Mouse (Mus musculus) embryonic facial prominence, embryonic 12.5 days (tissue): ENCODE measurements around the gene Gtf2h2. TPM values are rescaled to one million over a fixed set of nuclear protein-coding genes. Genes with fewer than 3 reads are reported as not detected.
"Not testable (repeated sequence)": the region's sequence is repeated elsewhere in the genome, so short reads cannot be mapped to it uniquely, and the experiment has no call there.

Experiments used
- ATAC-seq: fragments of 200-750 bp; cut with Nextera tagmentation; 2 replicates; pipeline ENCODE4 v1.8.0; 2017; ENCODE audit not compliant: insufficient number of reproducible peaks, insufficient read depth, low FRiP score, low TSS enrichment
- H3K27ac ChIP-seq: fragments of 300-500 bp; sonication (generic); 2 replicates; pipeline ENCODE4 v1.5.1; 2016; ENCODE audit warnings: mild to moderate bottlenecking
- H3K27me3 ChIP-seq: fragments of 300-500 bp; sonication (generic); 2 replicates; pipeline ENCODE4 v1.6.1; 2016; ENCODE audit warnings: mild to moderate bottlenecking, moderate library complexity
- H3K36me3 ChIP-seq: fragments of 300-500 bp; sonication (generic); 2 replicates; pipeline ENCODE4 v1.6.1; 2016; ENCODE audit warnings: mild to moderate bottlenecking
- H3K4me1 ChIP-seq: fragments of 300-500 bp; sonication (generic); 2 replicates; pipeline ENCODE4 v1.6.1; 2016
- H3K4me2 ChIP-seq: fragments of 300-500 bp; sonication (generic); replicated peaks from 2 replicates; pipeline ENCODE4 v1.6.1; 2016; ENCODE audit warnings: mild to moderate bottlenecking, moderate library complexity
- H3K4me3 ChIP-seq: fragments of 300-500 bp; sonication (generic); 2 replicates; pipeline ENCODE4 v1.5.1; 2016; ENCODE audit warnings: mild to moderate bottlenecking
- H3K9ac ChIP-seq: fragments of 300-500 bp; sonication (generic); 2 replicates; pipeline ENCODE4 v1.6.1; 2016; ENCODE audit warnings: mild to moderate bottlenecking, moderate library complexity
- H3K9me3 ChIP-seq: fragments of 300-500 bp; sonication (generic); 2 replicates; pipeline ENCODE4 v1.6.1; 2016; ENCODE audit warnings: mild to moderate bottlenecking, moderate library complexity
- WGBS: fragments of 180-500 bp; shearing (Covaris S2); methylation state at CpG from one replicate; pipeline ENCODE4 v1.1.7; 2016; 5-methylcytosine and 5-hydroxymethylcytosine counted together
- polyA plus RNA-seq: library from polyadenylated mRNA; unstranded; fragments of >200 nt; fragmentation: Nextera tagmentation; extraction: Ambion mirVana; gene quantifications from 2 replicates; pipeline ENCODE4 v1.2.1, GENCODE M21; 2016

The Gtf2h2 gene
- polyA plus RNA-seq, 1 experiment from 2014 or later, result 85.4 TPM

- H3K4me1 ChIP-seq, result peaks cover 10% of the 10 kb centered on the region; the same call in 1 of the 2 replicates
- peak overlapping the region; percentile 76; the same call in 1 of the 2 replicates for H3K27ac ChIP-seq
- WGBS, result 38% methylated on average over 12 of the region's 12 CpGs
- H3K9me3 ChIP-seq, result no peaks in the 10 kb centered on the region
- H3K9ac ChIP-seq, result no peak overlapping the region
- H3K36me3 ChIP-seq, result no peaks in the 10 kb centered on the region
- no peaks in the 10 kb centered on the region for H3K27me3 ChIP-seq
- H3K4me2 ChIP-seq, result no peak overlapping the region
- no peak for ATAC-seq
- H3K4me3 ChIP-seq, result no peak overlapping the region
Observed at GRCm38 (mm10) chr13:100516213-100517105, 24.1 kb upstream of the Gtf2h2 start.

DNA sequence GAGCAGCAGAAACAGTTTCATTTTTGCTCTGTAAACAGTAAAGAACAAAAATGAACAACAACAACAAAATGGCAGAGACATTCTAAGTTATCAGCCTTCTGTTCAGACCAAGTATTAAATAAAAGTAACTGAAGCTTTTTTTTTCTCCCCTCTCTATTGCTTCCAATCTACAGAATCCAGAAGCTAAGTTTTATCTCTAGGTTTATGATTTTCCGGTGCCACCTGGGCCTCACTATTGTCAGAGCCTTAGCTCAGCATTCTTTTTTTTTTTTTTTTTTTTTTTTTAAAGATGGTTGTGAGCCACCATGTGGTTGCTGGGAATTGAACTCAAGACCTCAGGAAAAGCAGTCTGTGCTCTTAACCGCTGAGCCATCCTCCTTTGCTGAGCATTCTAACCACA, 20.4 kb upstream of the Gtf2h2 start:
- WGBS, result 96% methylated on average over 2 of the region's 2 CpGs

DNA sequence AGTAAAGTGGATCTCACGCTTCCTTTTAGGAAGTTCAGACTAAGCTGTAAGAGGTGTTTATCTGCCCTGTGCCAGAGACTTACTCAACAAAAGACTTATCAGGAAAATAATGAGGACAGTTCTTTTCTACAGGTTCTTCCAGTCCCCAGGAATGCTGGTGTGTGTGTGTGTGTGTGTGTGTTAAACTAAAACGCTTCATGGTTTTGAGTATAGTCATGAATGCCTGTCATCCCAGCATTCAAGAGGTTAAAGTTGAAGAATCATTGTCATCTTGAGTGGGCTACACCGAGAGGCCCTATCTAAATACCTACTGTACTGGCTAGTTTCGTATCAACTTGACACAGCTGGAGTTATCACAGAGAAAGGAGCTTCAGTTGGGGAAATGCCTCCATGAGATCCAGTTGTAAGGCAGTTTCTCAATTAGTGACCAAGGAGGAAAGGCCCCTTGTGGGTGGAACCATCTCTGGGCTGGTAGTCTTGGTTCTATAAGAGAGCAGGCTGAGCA, 19.5 kb upstream of the Gtf2h2 start:
- no peak for ATAC-seq
- Histone ChIP-seq H3K9ac (no peak overlapping the region), H3K27me3 (no peaks in the 10 kb centered on the region), H3K36me3 (no peaks in the 10 kb centered on the region), H3K9me3 (no peaks in the 10 kb centered on the region), H3K4me2 (no peak overlapping the region), H3K4me1 (peaks cover 9% of the 10 kb centered on the region; the same call in 1 of the 2 replicates), H3K27ac (no peak overlapping the region), H3K4me3 (no peak overlapping the region)
- WGBS, result 76% methylated on average over 4 of the region's 4 CpGs

More for the DNA sequence above, 20.4 kb upstream of the Gtf2h2 start:
- no peaks in the 10 kb centered on the region for H3K27me3 ChIP-seq
- H3K36me3 ChIP-seq, result no peaks in the 10 kb centered on the region
- no peak overlapping the region for H3K9ac ChIP-seq
- no peak for ATAC-seq
- H3K9me3 ChIP-seq, result no peaks in the 10 kb centered on the region
- H3K4me3 ChIP-seq, result no peak overlapping the region
- H3K4me1 ChIP-seq, result peaks cover 10% of the 10 kb centered on the region; the same call in 1 of the 2 replicates
- H3K27ac ChIP-seq, result no peak overlapping the region
- H3K4me2 ChIP-seq, result no peak overlapping the region

- no peaks in the 10 kb centered on the region for H3K27me3 ChIP-seq
- no peak for ATAC-seq
- no peak overlapping the region for H3K4me2 ChIP-seq
- H3K4me3 ChIP-seq, result no peak overlapping the region
- H3K9me3 ChIP-seq, result no peaks in the 10 kb centered on the region
- no peak overlapping the region for H3K9ac ChIP-seq
- no peaks in the 10 kb centered on the region for H3K36me3 ChIP-seq
- 71% methylated on average over 7 of the region's 7 CpGs for WGBS
- peaks cover 3% of the 10 kb centered on the region; the same call in 1 of the 2 replicates for H3K4me1 ChIP-seq
- H3K27ac ChIP-seq, result no peak overlapping the region
Observed at GRCm38 (mm10) chr13:100511146-100511859, 18.9 kb upstream of the Gtf2h2 start.

GRCm38 (mm10) chr13:100499625-100500024, 7.2 kb upstream of the Gtf2h2 start:
- not testable (repeated sequence) for H3K4me1 ChIP-seq, H3K27ac ChIP-seq, H3K9ac ChIP-seq, H3K36me3 ChIP-seq, ATAC-seq, H3K4me2 ChIP-seq, H3K4me3 ChIP-seq, H3K27me3 ChIP-seq, H3K9me3 ChIP-seq

- Histone ChIP-seq H3K27ac (no peak overlapping the region), H3K9ac (no peak overlapping the region), H3K4me2 (no peak overlapping the region), H3K4me3 (no peak overlapping the region), H3K27me3 (no peaks in the 10 kb centered on the region), H3K9me3 (no peaks in the 10 kb centered on the region), H3K4me1 (peaks cover 7% of the 10 kb centered on the region), H3K36me3 (no peaks in the 10 kb centered on the region)
- no peak for ATAC-seq
- 83% methylated on average over 4 of the region's 4 CpGs for WGBS
Observed at GRCm38 (mm10) chr13:100495337-100495736, 3.0 kb upstream of the Gtf2h2 start.

DNA sequence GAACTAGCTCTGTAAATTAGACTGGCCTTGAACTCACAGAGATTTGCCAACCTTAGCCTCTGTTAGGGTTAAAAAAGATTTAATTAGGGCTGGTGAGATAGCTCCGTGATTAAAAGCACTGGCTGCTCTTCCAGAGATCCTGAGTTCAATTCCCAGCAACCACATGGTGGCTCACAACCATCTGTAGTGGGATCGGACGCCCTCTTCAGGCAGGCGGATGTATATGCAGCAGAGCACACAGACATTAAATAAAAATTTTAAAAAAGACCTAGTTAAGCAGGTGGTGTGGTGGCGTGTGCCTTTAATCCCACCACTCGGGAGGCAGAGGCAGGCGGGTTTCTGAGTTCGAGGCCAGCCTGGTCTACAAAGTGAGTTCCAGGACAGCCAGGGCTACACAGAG, 2.0 kb upstream of the Gtf2h2 start:
- not testable (repeated sequence) for ATAC-seq, H3K9ac ChIP-seq, H3K36me3 ChIP-seq, H3K9me3 ChIP-seq, H3K4me2 ChIP-seq, H3K4me1 ChIP-seq, H3K4me3 ChIP-seq, H3K27ac ChIP-seq, H3K27me3 ChIP-seq
- WGBS, result 60% methylated on average over 8 of the region's 8 CpGs

DNA sequence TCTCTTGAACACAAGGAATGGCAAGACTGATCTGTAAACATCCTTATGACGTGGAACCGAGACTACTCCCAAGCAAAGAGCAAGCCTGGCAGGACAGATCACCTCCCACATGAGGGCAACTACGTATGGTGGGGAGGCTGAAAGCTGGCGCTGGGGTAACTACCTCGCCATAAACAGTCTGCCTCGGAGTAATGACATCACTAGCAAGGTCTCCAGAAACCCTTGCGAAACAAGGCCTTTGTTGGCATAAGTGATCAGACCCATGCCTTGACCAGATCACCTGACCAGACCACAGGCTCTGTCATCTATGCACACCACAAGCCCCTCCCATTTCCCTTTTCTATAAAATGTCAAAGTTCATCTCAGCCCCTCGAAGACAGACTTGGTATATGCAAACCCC, 934 bp upstream of the Gtf2h2 start:
- WGBS, result 74% methylated on average over 8 of the region's 8 CpGs
- Histone ChIP-seq H3K9ac (no peak overlapping the region), H3K4me3 (no peak overlapping the region), H3K9me3 (no peaks in the 10 kb centered on the region), H3K27ac (no peak overlapping the region), H3K27me3 (no peaks in the 10 kb centered on the region), H3K36me3 (peaks cover 4% of the 10 kb centered on the region), H3K4me2 (no peak overlapping the region), H3K4me1 (peaks cover 7% of the 10 kb centered on the region)
- ATAC-seq, result no peak

- H3K4me1 ChIP-seq, result peaks cover 7% of the 10 kb centered on the region
- WGBS, result 15% methylated on average over 6 of the region's 6 CpGs
- no peak for ATAC-seq
- no peaks in the 10 kb centered on the region for H3K9me3 ChIP-seq
- H3K4me3 ChIP-seq, result peak overlapping the region; percentile 95
- H3K27ac ChIP-seq, result peak overlapping the region; percentile 85; the same call in 1 of the 2 replicates
- H3K27me3 ChIP-seq, result no peaks in the 10 kb centered on the region
- peak overlapping the region; percentile 87 for H3K9ac ChIP-seq
- peak overlapping the region; percentile 71 for H3K4me2 ChIP-seq
- H3K36me3 ChIP-seq, result peaks cover 20% of the 10 kb centered on the region
Observed at GRCm38 (mm10) chr13:100491623-100492022, 756 bp downstream of the Gtf2h2 start.

GRCm38 (mm10) chr13:100490424-100490823, 2.0 kb downstream of the Gtf2h2 start:
- 88% methylated on average over 5 of the region's 5 CpGs for WGBS
- no peak overlapping the region for H3K9ac ChIP-seq

GRCm38 (mm10) chr13:100483610-100484009, 8.8 kb downstream of the Gtf2h2 start:
- Histone ChIP-seq H3K9ac (no peak overlapping the region), H3K9me3 (no peaks in the 10 kb centered on the region), H3K36me3 (peaks cover 49% of the 10 kb centered on the region), H3K4me1 (no peaks in the 10 kb centered on the region), H3K4me3 (no peak overlapping the region), H3K27ac (no peak overlapping the region), H3K27me3 (no peaks in the 10 kb centered on the region), H3K4me2 (no peak overlapping the region)
- no peak for ATAC-seq
- 92% methylated on average over 7 of the region's 7 CpGs for WGBS

More at GRCm38 (mm10) chr13:100490424-100490823, 2.0 kb downstream of the Gtf2h2 start:
- Histone ChIP-seq H3K27ac (no peak overlapping the region), H3K27me3 (no peaks in the 10 kb centered on the region), H3K4me2 (no peak overlapping the region), H3K4me1 (peaks cover 7% of the 10 kb centered on the region), H3K4me3 (no peak overlapping the region), H3K36me3 (peaks cover 24% of the 10 kb centered on the region), H3K9me3 (no peaks in the 10 kb centered on the region)
- ATAC-seq, result no peak
